Mouse (Mus musculus) liver, embryonic 14.5 days (tissue): Measurements from ENCODE around the gene St6galnac5. TPM values are rescaled to one million over a fixed set of nuclear protein-coding genes. Genes with fewer than 3 reads are reported as not detected.
A peak's percentile ranks its signal among the peaks of the same experiment; 100 is the strongest.

Experiments used
- ATAC-seq: fragments of 200-750 bp; cut with Nextera tagmentation; 2 replicates; pipeline ENCODE4 v1.8.0; 2017; ENCODE audit warnings: moderate number of reproducible peaks, mild to moderate bottlenecking, moderate library complexity; ENCODE audit not compliant: insufficient read depth
- DNase-seq, 3 experiments: peaks; one replicate each; pipeline ENCODE4 v3.0.0-alpha.2; 2012 to 2013; ENCODE audit warnings: low read depth in 3 of 3, low spot score in 3 of 3
- H3K27ac ChIP-seq: fragments of 300-500 bp; sonication (generic); 2 replicates; pipeline ENCODE4 v1.5.1; 2014; ENCODE audit warnings: moderate library complexity, mild to moderate bottlenecking, control low read depth, inconsistent platforms
- H3K27me3 ChIP-seq: fragments of 300-500 bp; sonication (generic); 2 replicates; pipeline ENCODE4 v1.6.1; 2014; ENCODE audit warnings: mild to moderate bottlenecking, low read length, moderate library complexity; ENCODE audit not compliant: control insufficient read depth, insufficient read depth
- H3K36me3 ChIP-seq: fragments of 300-500 bp; sonication (generic); replicated peaks from 2 replicates; pipeline ENCODE4 v1.6.1; 2014; ENCODE audit warnings: low read depth; ENCODE audit not compliant: control insufficient read depth, insufficient read depth
- H3K4me1 ChIP-seq, 2 experiments: fragments of 200-500 bp in 1 of 2; fragments of 300-500 bp in 1 of 2; sonication (generic) in 1 of 2; replicated peaks; 2 replicates each; pipeline ENCODE4 v1.6.1; 2012 to 2014; ENCODE audit warnings: antibody characterized with exemption in 1 of 2, inconsistent platforms in 1 of 2, low read length in 1 of 2; ENCODE audit not compliant: control insufficient read depth in 2 of 2, insufficient read depth in 2 of 2
- H3K4me2 ChIP-seq: fragments of 300-500 bp; sonication (generic); 2 replicates; pipeline ENCODE4 v1.6.1; 2014; ENCODE audit warnings: low read depth, mild to moderate bottlenecking, control low read depth, moderate library complexity
- H3K4me3 ChIP-seq, 2 experiments: fragments of 200-500 bp in 1 of 2; fragments of 300-500 bp in 1 of 2; sonication (generic) in 1 of 2; 2 replicates each; pipeline ENCODE4 v1.5.1; 2012 to 2014; ENCODE audit warnings: low read depth in 2 of 2, low read length in 2 of 2, mild to moderate bottlenecking in 2 of 2, control low read depth in 1 of 2, inconsistent platforms in 1 of 2, moderate library complexity in 1 of 2; ENCODE audit not compliant: insufficient read depth in 1 of 2
- H3K9ac ChIP-seq: fragments of 300-500 bp; sonication (generic); replicated peaks from 2 replicates; pipeline ENCODE4 v1.6.1; 2014; ENCODE audit warnings: mild to moderate bottlenecking, control low read depth, moderate library complexity
- H3K9me3 ChIP-seq: fragments of 300-500 bp; sonication (generic); 2 replicates; pipeline ENCODE4 v1.6.1; 2016; ENCODE audit warnings: low read length, mixed read lengths; ENCODE audit not compliant: control insufficient read depth
- CTCF ChIP-seq: IDR thresholded peaks from 2 replicates; pipeline ENCODE4 v1.5.1; 2016; ENCODE audit warnings: antibody characterized with exemption, low read depth, control low read depth
- EP300 ChIP-seq: IDR thresholded peaks from 2 replicates; pipeline ENCODE4 v1.6.1; 2016; ENCODE audit warnings: antibody characterized with exemption, low read depth
- WGBS: fragments of 180-500 bp; shearing (Covaris S2); extraction: QIAGEN DNeasy Blood & Tissue Kit; methylation state at CpG from one replicate; pipeline ENCODE4 v1.1.7; 2014; ENCODE audit not compliant: insufficient replicate concordance; 5-methylcytosine and 5-hydroxymethylcytosine counted together
- polyA plus RNA-seq, 2 experiments: library from polyadenylated mRNA; depleted of rRNA in 1 of 2; stranded (reverse) in 1 of 2; unstranded in 1 of 2; fragments of >200 nt; fragmentation: Nextera tagmentation in 1 of 2; extraction: Ambion mirVana in 1 of 2; gene quantifications; 2 replicates each; pipeline versions ENCODE4 v1.2.1 to v1.2.3; 2012 to 2014

St6galnac5 gene
- polyA plus RNA-seq (2012; rRNA removed), result 0.01 TPM in 2 replicates
- polyA plus RNA-seq (2014; fragmentation: Nextera tagmentation; extraction: Ambion mirVana), result 0.03 TPM in 1 of 2 replicates, not detected in the other

GRCm38 (mm10) chr3:152981988-152982387, at the start of gene St6galnac5:
Gene St6galnac5 (minus strand): TSS chr3:152982246.
- ATAC-seq, result no peak
- WGBS, result 2% methylated on average over 17 of the region's 17 CpGs
- Histone ChIP-seq H3K36me3 (no peaks in the 10 kb centered on the region), H3K27me3 (peaks cover 26% of the 10 kb centered on the region), H3K9ac (no peak within 1 kb of the TSS), H3K27ac (no peak within 1 kb of the TSS), H3K4me1 (peaks cover 0 to 5% of the 10 kb centered on the region in 2 experiments; a peak in 1 of 4 replicates), H3K9me3 (no peaks in the 10 kb centered on the region), H3K4me2 (peak within 1 kb of the TSS; percentile 1), H3K4me3 (peak within 1 kb of the TSS in 1 of 2 experiments; percentile 14; a peak in 1 of 4 replicates)
- no peak for DNase-seq
- TF ChIP-seq EP300 (no peak), CTCF (0 out of 2 replicates have a peak, but pooled peaks have one; percentile 10)

GRCm38 (mm10) chr3:153030756-153031155, 48.7 kb upstream of the St6galnac5 start:
- Histone ChIP-seq H3K36me3 (no peaks in the 10 kb centered on the region), H3K27me3 (no peaks in the 10 kb centered on the region), H3K4me2 (no peak overlapping the region), H3K9me3 (no peaks in the 10 kb centered on the region), H3K27ac (no peak overlapping the region), H3K4me1 (no peaks in the 10 kb centered on the region), H3K9ac (no peak overlapping the region), H3K4me3 (no peak overlapping the region)
- WGBS, result 73% methylated on average over 5 of the region's 5 CpGs
- ATAC-seq, result no peak
- DNase-seq, result no peak
- TF ChIP-seq EP300, result no peak

DNA sequence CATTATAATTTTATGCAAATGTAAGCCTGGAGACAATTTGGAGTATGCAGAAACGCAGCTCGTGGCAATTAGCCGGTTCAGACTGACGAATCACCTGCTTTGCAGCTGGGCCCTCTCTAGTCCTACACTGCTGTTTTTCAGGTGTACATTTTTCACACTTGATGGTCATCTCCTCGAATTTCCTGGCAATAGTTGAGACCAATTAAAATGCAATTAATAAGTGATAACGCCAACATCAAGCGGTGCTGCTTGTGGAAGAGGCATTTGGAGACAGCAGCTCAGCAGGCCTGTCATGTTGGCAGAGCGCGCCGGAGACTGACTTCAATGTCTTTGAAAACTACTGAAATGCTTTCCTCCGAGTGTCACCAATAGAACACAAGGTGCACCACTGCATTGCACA, 42.0 kb upstream of the St6galnac5 start:
- ATAC-seq (no peak), DNase-seq (no peak)
- Histone ChIP-seq H3K4me3 (no peak overlapping the region), H3K9ac (no peak overlapping the region), H3K4me1 (no peaks in the 10 kb centered on the region), H3K4me2 (no peak overlapping the region), H3K27ac (no peak overlapping the region), H3K27me3 (no peaks in the 10 kb centered on the region), H3K9me3 (no peaks in the 10 kb centered on the region), H3K36me3 (no peaks in the 10 kb centered on the region)
- WGBS, result 75% methylated on average over 11 of the region's 11 CpGs
- TF ChIP-seq EP300 (no peak), CTCF (no peak)

DNA sequence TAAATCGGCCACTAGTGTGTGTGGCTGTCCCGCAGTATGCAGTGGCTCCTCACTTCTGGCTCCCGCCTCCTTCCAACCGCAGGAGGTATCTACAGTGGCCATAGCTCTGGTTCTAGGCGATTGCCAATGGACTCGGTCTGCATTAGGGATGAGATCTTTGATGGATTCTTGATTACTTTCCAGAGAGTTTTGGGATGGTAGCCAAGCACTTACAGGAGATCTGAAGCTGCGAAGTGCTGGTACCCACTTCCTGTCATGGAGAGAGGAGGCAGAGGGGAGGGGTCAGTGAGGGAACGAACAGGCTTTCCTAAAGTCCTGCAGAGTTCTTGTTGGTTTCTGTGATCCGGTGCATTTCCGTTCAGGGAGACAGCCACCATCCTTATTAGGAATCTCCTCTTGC, 36.0 kb upstream of the St6galnac5 start:
- no peak overlapping the region for H3K27ac ChIP-seq
- ATAC-seq (no peak), DNase-seq (no peak)
- H3K4me1 ChIP-seq, result no peaks in the 10 kb centered on the region
- no peaks in the 10 kb centered on the region for H3K27me3 ChIP-seq
- TF ChIP-seq CTCF (no peak), EP300 (no peak)
- H3K9ac ChIP-seq, result no peak overlapping the region
- no peak overlapping the region for H3K4me2 ChIP-seq
- H3K9me3 ChIP-seq, result no peaks in the 10 kb centered on the region
- H3K36me3 ChIP-seq, result no peaks in the 10 kb centered on the region
- 53% methylated on average over 10 of the region's 10 CpGs for WGBS
- H3K4me3 ChIP-seq, result no peak overlapping the region

DNA sequence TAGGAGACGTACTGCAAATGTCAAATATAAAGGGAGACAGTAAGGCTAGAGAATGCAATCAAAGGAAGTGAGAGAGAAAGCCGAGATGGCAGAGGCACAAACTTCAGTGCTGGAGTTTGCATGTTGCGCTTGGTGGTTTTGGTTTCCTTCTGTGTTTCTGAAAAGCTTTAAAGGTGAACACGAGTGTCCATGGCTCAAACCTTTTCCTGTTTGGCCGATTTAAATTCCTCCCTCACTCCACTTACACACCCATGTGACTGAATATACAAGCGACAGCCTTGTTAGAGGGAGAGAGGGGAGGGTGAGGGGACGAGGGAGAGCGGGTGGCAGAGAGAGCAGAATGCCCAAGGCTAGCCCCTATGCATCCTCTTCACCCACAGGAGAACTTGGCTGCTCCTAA, 34.3 kb upstream of the St6galnac5 start:
- Histone ChIP-seq H3K4me3 (no peak overlapping the region), H3K4me2 (no peak overlapping the region), H3K36me3 (no peaks in the 10 kb centered on the region), H3K9ac (no peak overlapping the region), H3K9me3 (no peaks in the 10 kb centered on the region), H3K4me1 (no peaks in the 10 kb centered on the region), H3K27ac (no peak overlapping the region), H3K27me3 (no peaks in the 10 kb centered on the region)
- WGBS, result 42% methylated on average over 8 of the region's 8 CpGs
- TF ChIP-seq CTCF, result no peak
- TF ChIP-seq EP300, result no peak
- ATAC-seq, result no peak
- no peak for DNase-seq
